Mouse (Mus musculus) kidney, embryonic 15.5 days (tissue): ENCODE data around the gene Nbeal2. TPM values are rescaled to one million over a fixed set of nuclear protein-coding genes. Genes with fewer than 3 reads are reported as not detected.

Experiments
- ATAC-seq: fragments of 200-750 bp; cut with Nextera tagmentation; replicated peaks from 2 replicates; pipeline ENCODE4 v1.8.0; 2017; ENCODE audit warnings: moderate TSS enrichment; ENCODE audit not compliant: low FRiP score
- H3K27ac ChIP-seq: fragments of 300-500 bp; sonication (generic); 2 replicates; pipeline ENCODE4 v1.5.1; 2015; ENCODE audit warnings: mild to moderate bottlenecking, inconsistent platforms
- H3K27me3 ChIP-seq: fragments of 300-500 bp; sonication (generic); 2 replicates; pipeline ENCODE4 v1.6.1; 2015; ENCODE audit warnings: inconsistent platforms
- H3K36me3 ChIP-seq: fragments of 300-500 bp; sonication (generic); 2 replicates; pipeline ENCODE4 v1.6.1; 2015; ENCODE audit warnings: inconsistent platforms
- H3K4me1 ChIP-seq: fragments of 300-500 bp; sonication (generic); 2 replicates; pipeline ENCODE4 v1.6.1; 2015; ENCODE audit warnings: inconsistent platforms
- H3K4me2 ChIP-seq: fragments of 300-500 bp; sonication (generic); 2 replicates; pipeline ENCODE4 v1.6.1; 2015; ENCODE audit warnings: moderate library complexity, mild to moderate bottlenecking, inconsistent platforms
- H3K4me3 ChIP-seq: fragments of 300-500 bp; sonication (generic); replicated peaks from 2 replicates; pipeline ENCODE4 v1.5.1; 2015; ENCODE audit warnings: mild to moderate bottlenecking, inconsistent platforms
- H3K9ac ChIP-seq: fragments of 300-500 bp; sonication (generic); 2 replicates; pipeline ENCODE4 v1.6.1; 2015; ENCODE audit warnings: mild to moderate bottlenecking, inconsistent platforms
- H3K9me3 ChIP-seq: fragments of 300-500 bp; sonication (generic); replicated peaks from 2 replicates; pipeline ENCODE4 v1.6.1; 2016; ENCODE audit warnings: inconsistent platforms
- whole genome bisulfite sequencing: fragments of 180-500 bp; shearing (Covaris S2); methylation state at CpG from one replicate; pipeline ENCODE4 v1.1.7; 2015; ENCODE audit warnings: mixed read lengths; 5-methylcytosine and 5-hydroxymethylcytosine counted together
- microRNA-seq: library from miRNA; unstranded; fragments of <30 nt; microRNA quantifications from one replicate; pipeline ENCODE4, GENCODE M21; 2016
- polyA plus RNA-seq: library from polyadenylated mRNA; unstranded; fragments of >200 nt; fragmentation: Nextera tagmentation; extraction: Ambion mirVana; gene quantifications from 2 replicates; pipeline ENCODE4 v1.2.1, GENCODE M21; 2015

Nbeal2 gene
- polyA plus RNA-seq, 1 experiment from 2014 or later: 5.5 TPM

- H3K27me3 ChIP-seq: no peaks in the 10 kb centered on the region
- H3K4me1 ChIP-seq: peaks cover 33% of the 10 kb centered on the region
- no peaks in the 10 kb centered on the region for H3K9me3 ChIP-seq
- ATAC-seq: no peak
- peak overlapping the region; percentile 16; the same call in 1 of the 2 replicates for H3K27ac ChIP-seq
- WGBS: 81% methylated on average over 12 of the region's 12 CpGs
- no peak overlapping the region for H3K9ac ChIP-seq
- H3K4me3 ChIP-seq: no peak overlapping the region
- peaks cover 62% of the 10 kb centered on the region for H3K36me3 ChIP-seq
- H3K4me2 ChIP-seq: peak overlapping the region; percentile 85; the same call in 1 of the 2 replicates
Observed at GRCm38 (mm10) chr9:110622621-110623219, 31.2 kb downstream of the Nbeal2 start.

- Histone ChIP-seq H3K27me3 (no peaks in the 10 kb centered on the region), H3K4me1 (peaks cover 33% of the 10 kb centered on the region), H3K4me3 (no peak overlapping the region), H3K36me3 (peaks cover 64% of the 10 kb centered on the region), H3K9me3 (no peaks in the 10 kb centered on the region), H3K4me2 (no peak overlapping the region), H3K9ac (no peak overlapping the region), H3K27ac (no peak overlapping the region)
- no peak for ATAC-seq
- 92% methylated on average over 7 of the region's 7 CpGs for WGBS
Observed at GRCm38 (mm10) chr9:110620685-110621084, 33.3 kb downstream of the Nbeal2 start.

- Histone ChIP-seq H3K4me1 (peaks cover 28% of the 10 kb centered on the region), H3K36me3 (peaks cover 69% of the 10 kb centered on the region), H3K9me3 (no peaks in the 10 kb centered on the region), H3K9ac (no peak overlapping the region), H3K4me2 (no peak overlapping the region), H3K4me3 (no peak overlapping the region), H3K27ac (no peak overlapping the region), H3K27me3 (no peaks in the 10 kb centered on the region)
- no peak for ATAC-seq
- 95% methylated on average over 7 of the region's 7 CpGs for WGBS
Observed at GRCm38 (mm10) chr9:110620180-110620579, 33.8 kb downstream of the Nbeal2 start.

- Histone ChIP-seq H3K4me1 (no peaks in the 10 kb centered on the region), H3K36me3 (peaks cover 91% of the 10 kb centered on the region), H3K27me3 (no peaks in the 10 kb centered on the region), H3K9ac (no peak overlapping the region), H3K4me3 (no peak overlapping the region), H3K27ac (peak overlapping the region; percentile 3; the same call in 1 of the 2 replicates), H3K4me2 (no peak overlapping the region), H3K9me3 (no peaks in the 10 kb centered on the region)
- WGBS: 68% methylated on average over 3 of the region's 3 CpGs
- ATAC-seq: no peak
Observed at GRCm38 (mm10) chr9:110617081-110617480, 36.9 kb downstream of the Nbeal2 start.

- no peak for ATAC-seq
- no peaks in the 10 kb centered on the region for H3K4me1 ChIP-seq
- no peak overlapping the region for H3K4me2 ChIP-seq
- H3K27ac ChIP-seq: no peak overlapping the region
- no peak overlapping the region for H3K9ac ChIP-seq
- H3K36me3 ChIP-seq: peaks cover 91% of the 10 kb centered on the region
- 87% methylated on average over 3 of the region's 3 CpGs for WGBS
- H3K4me3 ChIP-seq: no peak overlapping the region
- H3K9me3 ChIP-seq: no peaks in the 10 kb centered on the region
- H3K27me3 ChIP-seq: no peaks in the 10 kb centered on the region
Observed at GRCm38 (mm10) chr9:110611471-110611870, 42.5 kb downstream of the Nbeal2 start.

GRCm38 (mm10) chr9:110583521-110583920, 70.4 kb downstream of the Nbeal2 start:
- Histone ChIP-seq H3K9ac (no peak overlapping the region), H3K36me3 (peaks cover 53% of the 10 kb centered on the region), H3K27me3 (no peaks in the 10 kb centered on the region), H3K27ac (no peak overlapping the region), H3K9me3 (no peaks in the 10 kb centered on the region), H3K4me1 (no peaks in the 10 kb centered on the region), H3K4me2 (no peak overlapping the region), H3K4me3 (no peak overlapping the region)
- WGBS: 93% methylated on average over 1 of the region's 1 CpGs
- ATAC-seq: no peak

GRCm38 (mm10) chr9:110582161-110582560, 71.8 kb downstream of the Nbeal2 start:
- Histone ChIP-seq H3K27me3 (no peaks in the 10 kb centered on the region), H3K36me3 (peaks cover 57% of the 10 kb centered on the region), H3K4me2 (no peak overlapping the region), H3K27ac (no peak overlapping the region), H3K4me3 (no peak overlapping the region), H3K4me1 (no peaks in the 10 kb centered on the region), H3K9ac (no peak overlapping the region), H3K9me3 (no peaks in the 10 kb centered on the region)
- ATAC-seq: no peak
- WGBS: 86% methylated on average over 2 of the region's 2 CpGs

Small RNA genes lying within 50 kb of the gene (microRNA-seq; reads per million reads assigned to microRNA genes)
- not detected for gene Mir8107

Other genes starting within 250 kb of the Nbeal2 start
- 16.9 and 17.5 TPM in 2 replicates for gene Ptpn23, start 245.9 kb downstream of the Nbeal2 start, polyA plus RNA-seq
- gene Ngp, start 234.4 kb downstream of the Nbeal2 start, polyA plus RNA-seq: 5.4 and 6.8 TPM in 2 replicates
- gene Klhl18, start 177.5 kb downstream of the Nbeal2 start, polyA plus RNA-seq: 8.9 and 10.5 TPM in 2 replicates
- 0.82 and 1.5 TPM in 2 replicates for gene Kif9, start 177.2 kb downstream of the Nbeal2 start, polyA plus RNA-seq
- 33.8 and 36.2 TPM in 2 replicates for gene Setd2, start 121.6 kb downstream of the Nbeal2 start, polyA plus RNA-seq
- gene Nradd, start 29.7 kb downstream of the Nbeal2 start, polyA plus RNA-seq: 55.2 and 56.4 TPM in 2 replicates
- 151 and 157 TPM in 2 replicates for gene Ccdc12, start 2.3 kb upstream of the Nbeal2 start, polyA plus RNA-seq
- 1.8 and 3.9 TPM in 2 replicates for gene Myl3, start 87.7 kb upstream of the Nbeal2 start, polyA plus RNA-seq
- gene Pth1r, start 93.0 kb upstream of the Nbeal2 start, polyA plus RNA-seq: 67.1 and 70.1 TPM in 2 replicates
- gene Prss42, start 144.0 kb upstream of the Nbeal2 start, polyA plus RNA-seq: not detected in 2 replicates
- gene Prss44, start 159.8 kb upstream of the Nbeal2 start, polyA plus RNA-seq: not detected in 2 replicates
- not detected in 2 replicates for gene Prss43, start 172.5 kb upstream of the Nbeal2 start, polyA plus RNA-seq
- gene Prss45, start 180.4 kb upstream of the Nbeal2 start, polyA plus RNA-seq: not detected in 2 replicates
- 0.13 TPM in 1 of 2 replicates, not detected in the other for gene Prss46, start 190.3 kb upstream of the Nbeal2 start, polyA plus RNA-seq
- gene Prss50, start 203.8 kb upstream of the Nbeal2 start, polyA plus RNA-seq: 0.40 and 0.90 TPM in 2 replicates
- 4.1 and 5.3 TPM in 2 replicates for gene Als2cl, start 225.7 kb upstream of the Nbeal2 start, polyA plus RNA-seq
- gene Tmie, start 226.0 kb upstream of the Nbeal2 start, polyA plus RNA-seq: 1.3 and 1.8 TPM in 2 replicates